Mouse (Mus musculus): ENCODE data around the gene Nradd.

Nradd gene

GRCm38 (mm10) chr9:110583521-110583920 is 40.7 kb downstream of the Nradd start:
- no peak for DNase-seq

GRCm38 (mm10) chr9:110582161-110582560 is 42.1 kb downstream of the Nradd start:
- no peak for DNase-seq
